Mouse (Mus musculus) liver, embryonic 13.5 days (tissue): Measurements from ENCODE around the gene Acot7. TPM values are rescaled to one million over a fixed set of nuclear protein-coding genes. Genes with fewer than 3 reads are reported as not detected.

ENCODE experiments used
- ATAC-seq: fragments of 200-750 bp; cut with Nextera tagmentation; 2 replicates; pipeline ENCODE4 v1.8.0; 2017; ENCODE audit warnings: low read depth, mild to moderate bottlenecking, moderate number of reproducible peaks, moderate library complexity
- DNase-seq: peaks from one replicate; pipeline ENCODE4 v3.0.0; 2022
- H3K27ac ChIP-seq: fragments of 300-500 bp; sonication (generic); 2 replicates; pipeline ENCODE4 v1.5.1; 2015; ENCODE audit warnings: moderate library complexity, mild to moderate bottlenecking, inconsistent platforms
- H3K27me3 ChIP-seq: fragments of 300-500 bp; sonication (generic); 2 replicates; pipeline ENCODE4 v1.6.1; 2015; ENCODE audit warnings: mild to moderate bottlenecking, inconsistent platforms
- H3K36me3 ChIP-seq: fragments of 300-500 bp; sonication (generic); 2 replicates; pipeline ENCODE4 v1.6.1; 2015; ENCODE audit warnings: mild to moderate bottlenecking, inconsistent platforms
- H3K4me1 ChIP-seq: fragments of 300-500 bp; sonication (generic); replicated peaks from 2 replicates; pipeline ENCODE4 v1.6.1; 2015; ENCODE audit warnings: inconsistent platforms
- H3K4me2 ChIP-seq: fragments of 300-500 bp; sonication (generic); 2 replicates; pipeline ENCODE4 v1.6.1; 2015; ENCODE audit warnings: inconsistent platforms, mild to moderate bottlenecking, moderate library complexity
- H3K4me3 ChIP-seq: fragments of 300-500 bp; sonication (generic); replicated peaks from 2 replicates; pipeline ENCODE4 v1.5.1; 2015; ENCODE audit warnings: mild to moderate bottlenecking, inconsistent platforms
- H3K9ac ChIP-seq: fragments of 300-500 bp; sonication (generic); 2 replicates; pipeline ENCODE4 v1.6.1; 2015; ENCODE audit warnings: mild to moderate bottlenecking, inconsistent platforms
- H3K9me3 ChIP-seq: fragments of 300-500 bp; sonication (generic); replicated peaks from 2 replicates; pipeline ENCODE4 v1.6.1; 2016; ENCODE audit warnings: inconsistent platforms
- WGBS: fragments of 180-500 bp; shearing (Covaris S2); methylation state at CpG from one replicate; pipeline ENCODE4 v1.1.7; 2015; ENCODE audit not compliant: insufficient replicate concordance; 5-methylcytosine and 5-hydroxymethylcytosine counted together
- polyA plus RNA-seq: library from polyadenylated mRNA; unstranded; fragments of >200 nt; fragmentation: Nextera tagmentation; extraction: Ambion mirVana; gene quantifications from 2 replicates; pipeline ENCODE4 v1.2.1, GENCODE M21; 2015

Acot7 gene
- polyA plus RNA-seq, 1 experiment from 2014 or later, result 24.8 TPM

DNA sequence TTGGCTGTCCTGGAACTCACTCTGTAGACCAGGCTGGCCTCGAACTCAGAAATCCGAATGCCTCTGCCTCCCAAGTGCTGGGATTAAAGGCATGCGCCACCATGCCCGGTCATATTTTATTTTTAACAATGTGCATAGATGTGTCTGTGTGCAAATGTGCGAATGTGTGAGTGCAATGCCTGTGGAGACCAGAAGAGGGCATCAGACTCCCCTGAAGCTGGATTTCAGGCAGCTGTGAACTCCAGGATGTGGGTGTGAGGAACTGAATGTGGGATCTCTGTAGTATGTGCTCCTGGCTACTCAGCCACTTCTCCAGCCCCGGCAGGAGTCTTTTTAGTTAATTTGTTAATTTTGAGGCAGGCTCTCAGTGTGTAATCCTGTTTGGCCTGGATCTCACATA lies 6.4 kb upstream of the Acot7 start:
- Histone ChIP-seq H3K4me3 (no peak overlapping the region), H3K9me3 (no peaks in the 10 kb centered on the region), H3K4me1 (peaks cover under 1% of the 10 kb centered on the region; the same call in 1 of the 2 replicates), H3K27me3 (peaks cover 22% of the 10 kb centered on the region; the same call in 1 of the 2 replicates), H3K36me3 (no peaks in the 10 kb centered on the region), H3K9ac (no peak overlapping the region), H3K27ac (no peak overlapping the region), H3K4me2 (no peak overlapping the region)
- no peak for DNase-seq
- no peak for ATAC-seq
- 67% methylated on average over 6 of the region's 6 CpGs for WGBS

DNA sequence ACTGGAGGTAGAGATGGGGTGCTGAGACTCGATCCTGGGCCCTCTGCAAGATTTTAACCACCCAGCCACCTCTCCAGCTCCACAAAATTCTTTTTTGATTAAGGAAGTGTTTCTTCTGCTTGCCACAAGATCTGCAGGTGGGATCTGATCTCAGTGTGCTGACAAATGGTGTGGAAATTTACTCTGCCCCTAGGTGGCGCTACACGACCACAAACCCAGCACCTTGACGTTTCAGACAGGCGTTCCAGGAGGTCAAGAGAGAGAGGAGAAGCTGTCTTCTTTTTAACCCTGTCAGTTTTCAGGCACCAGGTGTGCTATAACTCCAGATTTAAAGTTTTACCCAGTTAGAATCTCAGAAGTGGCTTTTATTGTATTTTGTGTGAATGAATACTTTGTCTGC lies 4.9 kb upstream of the Acot7 start:
- H3K4me2 ChIP-seq, result no peak overlapping the region
- 0% methylated on average over 5 of the region's 5 CpGs for WGBS
- no peak overlapping the region for H3K27ac ChIP-seq
- peaks cover 11% of the 10 kb centered on the region for H3K4me1 ChIP-seq
- no peak overlapping the region for H3K4me3 ChIP-seq
- DNase-seq (peak; percentile 63), ATAC-seq (no peak)
- peaks cover 22% of the 10 kb centered on the region; the same call in 1 of the 2 replicates for H3K27me3 ChIP-seq
- H3K9ac ChIP-seq, result no peak overlapping the region
- H3K9me3 ChIP-seq, result no peaks in the 10 kb centered on the region
- no peaks in the 10 kb centered on the region for H3K36me3 ChIP-seq

GRCm38 (mm10) chr4:152173956-152174355 lies 4.0 kb upstream of the Acot7 start:
- Histone ChIP-seq H3K9me3 (no peaks in the 10 kb centered on the region), H3K27me3 (peaks cover 30% of the 10 kb centered on the region), H3K4me3 (no peak overlapping the region), H3K9ac (no peak overlapping the region), H3K27ac (no peak overlapping the region), H3K4me2 (no peak overlapping the region), H3K36me3 (no peaks in the 10 kb centered on the region), H3K4me1 (peaks cover 19% of the 10 kb centered on the region)
- no peak for ATAC-seq
- WGBS, result 71% methylated on average over 9 of the region's 9 CpGs
- DNase-seq, result no peak

DNA sequence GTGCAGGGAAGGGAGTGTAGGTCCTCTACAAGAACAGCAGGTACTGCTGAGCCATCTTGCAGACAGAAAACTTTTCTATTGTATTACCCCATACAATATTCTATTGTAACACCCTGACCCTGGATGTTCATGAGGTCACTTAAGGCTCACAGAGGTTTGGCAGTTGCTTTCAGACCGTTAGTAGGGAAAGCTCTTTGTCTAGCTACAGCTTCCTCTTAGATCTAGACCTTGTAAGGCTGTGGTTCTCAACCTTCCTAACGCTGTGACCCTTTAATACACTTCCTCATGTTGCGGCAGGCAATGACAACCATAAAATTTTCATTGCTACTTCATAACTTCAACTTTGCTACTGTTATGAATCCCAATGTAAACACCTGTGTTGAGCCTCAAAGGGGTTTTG lies 1.3 kb upstream of the Acot7 start:
- peak overlapping the region; percentile 74; the same call in 1 of the 2 replicates for H3K27ac ChIP-seq
- WGBS, result 32% methylated on average over 3 of the region's 3 CpGs
- H3K4me1 ChIP-seq, result peaks cover 40% of the 10 kb centered on the region
- H3K9me3 ChIP-seq, result no peaks in the 10 kb centered on the region
- H3K4me3 ChIP-seq, result no peak overlapping the region
- H3K9ac ChIP-seq, result no peak overlapping the region
- peaks cover 22% of the 10 kb centered on the region for H3K27me3 ChIP-seq
- H3K36me3 ChIP-seq, result no peaks in the 10 kb centered on the region
- ATAC-seq (no peak), DNase-seq (no peak)
- H3K4me2 ChIP-seq, result peak overlapping the region; percentile 95

- H3K27ac ChIP-seq, result peak overlapping the region; percentile 74
- H3K4me1 ChIP-seq, result peaks cover 40% of the 10 kb centered on the region
- ATAC-seq (no peak), DNase-seq (no peak)
- no peaks in the 10 kb centered on the region for H3K36me3 ChIP-seq
- 39% methylated on average over 6 of the region's 6 CpGs for WGBS
- peak overlapping the region; percentile 87 for H3K9ac ChIP-seq
- peaks cover 22% of the 10 kb centered on the region for H3K27me3 ChIP-seq
- H3K9me3 ChIP-seq, result no peaks in the 10 kb centered on the region
- H3K4me3 ChIP-seq, result peak overlapping the region; percentile 77
- peak overlapping the region; percentile 95 for H3K4me2 ChIP-seq
These were observed 779 bp upstream of the Acot7 start for GRCm38 (mm10) chr4:152177174-152177536.

GRCm38 (mm10) chr4:152178344-152178864 lies 470 bp downstream of the Acot7 start:
- WGBS, result 1% methylated on average over 35 of the region's 35 CpGs
- peak; percentile 39 for ATAC-seq
- DNase-seq, result no peak
- H3K9me3 ChIP-seq, result no peaks in the 10 kb centered on the region
- H3K27ac ChIP-seq, result no peak overlapping the region
- no peaks in the 10 kb centered on the region for H3K36me3 ChIP-seq
- H3K9ac ChIP-seq, result peak overlapping the region; percentile 74
- peak overlapping the region; percentile 95 for H3K4me2 ChIP-seq
- peak overlapping the region; percentile 77 for H3K4me3 ChIP-seq
- H3K27me3 ChIP-seq, result peaks cover 17% of the 10 kb centered on the region
- peaks cover 40% of the 10 kb centered on the region for H3K4me1 ChIP-seq

GRCm38 (mm10) chr4:152178916-152179705 lies 1.2 kb downstream of the Acot7 start:
- 17% methylated on average over 16 of the region's 16 CpGs for WGBS
- H3K9ac ChIP-seq, result peak overlapping the region; percentile 74
- ATAC-seq, result no peak

GRCm38 (mm10) chr4:152179946-152180660 lies 2.2 kb downstream of the Acot7 start:
- ATAC-seq (no peak), DNase-seq (no peak)
- H3K27ac ChIP-seq, result no peak overlapping the region
- 64% methylated on average over 16 of the region's 16 CpGs for WGBS
- no peak overlapping the region for H3K4me2 ChIP-seq
- H3K36me3 ChIP-seq, result no peaks in the 10 kb centered on the region
- H3K27me3 ChIP-seq, result peaks cover 13% of the 10 kb centered on the region
- H3K4me3 ChIP-seq, result no peak overlapping the region
- H3K4me1 ChIP-seq, result peaks cover 49% of the 10 kb centered on the region
- no peaks in the 10 kb centered on the region for H3K9me3 ChIP-seq
- no peak overlapping the region for H3K9ac ChIP-seq

More at GRCm38 (mm10) chr4:152178916-152179705, 1.2 kb downstream of the Acot7 start:
- Histone ChIP-seq H3K4me1 (peaks cover 40% of the 10 kb centered on the region), H3K4me3 (peak overlapping the region; percentile 77), H3K9me3 (no peaks in the 10 kb centered on the region), H3K36me3 (no peaks in the 10 kb centered on the region), H3K27ac (no peak overlapping the region), H3K27me3 (peaks cover 17% of the 10 kb centered on the region), H3K4me2 (peak overlapping the region; percentile 95)
- DNase-seq, result no peak

DNA sequence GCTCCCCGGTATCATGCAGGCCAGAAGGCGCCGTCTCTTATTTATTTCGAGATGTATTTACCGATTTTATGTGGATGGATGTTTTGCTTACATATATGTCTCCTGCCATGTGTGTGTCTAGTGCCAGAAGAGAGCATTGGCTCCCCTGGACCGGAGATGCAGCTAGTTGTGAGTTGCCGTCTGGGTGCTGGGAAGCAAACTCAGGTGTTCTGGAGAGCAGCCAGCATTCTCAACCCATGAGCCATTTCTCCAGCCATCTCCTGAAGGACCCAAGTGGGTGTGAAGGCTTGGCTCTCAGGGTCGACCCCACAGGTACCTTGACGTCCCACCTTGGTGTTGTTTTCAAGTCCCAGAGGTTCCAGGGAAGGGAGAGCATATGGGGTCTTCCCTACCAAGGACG lies 4.3 kb downstream of the Acot7 start:
- peaks cover 13% of the 10 kb centered on the region for H3K27me3 ChIP-seq
- ATAC-seq (no peak), DNase-seq (no peak)
- no peak overlapping the region for H3K27ac ChIP-seq
- no peak overlapping the region for H3K4me2 ChIP-seq
- no peak overlapping the region for H3K9ac ChIP-seq
- 74% methylated on average over 10 of the region's 10 CpGs for WGBS
- H3K4me3 ChIP-seq, result no peak overlapping the region
- H3K9me3 ChIP-seq, result no peaks in the 10 kb centered on the region
- H3K4me1 ChIP-seq, result peaks cover 63% of the 10 kb centered on the region
- H3K36me3 ChIP-seq, result no peaks in the 10 kb centered on the region

DNA sequence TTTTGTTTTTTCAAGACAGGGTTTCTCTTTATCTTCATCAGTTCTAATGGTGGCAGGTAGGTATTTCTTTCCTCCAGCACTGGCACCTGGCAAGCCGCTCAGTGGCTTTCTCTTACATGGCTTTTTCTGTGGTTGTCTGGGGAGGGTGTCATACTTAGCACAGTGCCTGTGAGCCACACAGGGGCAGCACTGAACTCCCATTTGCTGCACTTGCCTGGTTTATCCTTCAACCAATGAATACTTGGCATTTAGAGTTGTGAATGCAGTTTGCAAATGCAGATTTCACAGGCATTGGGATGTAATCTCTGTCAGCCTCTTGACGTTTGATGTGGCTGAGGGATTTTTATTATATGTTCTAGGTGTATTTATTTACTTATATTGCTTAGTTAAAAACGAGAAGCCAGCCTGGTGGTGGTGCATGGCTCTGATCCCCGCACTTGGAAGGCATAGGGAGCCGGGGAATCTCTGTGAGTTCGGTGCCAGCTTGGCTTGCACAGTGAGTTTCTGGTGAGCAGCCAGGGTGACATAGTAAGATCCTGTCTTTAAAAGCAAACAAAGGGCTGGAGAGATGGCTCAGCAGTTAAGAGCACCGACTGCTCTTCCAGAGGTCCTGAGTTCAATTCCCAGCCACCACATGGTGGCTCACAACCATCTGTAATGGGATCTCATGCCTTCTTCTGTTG lies 6.6 kb downstream of the Acot7 start:
- Histone ChIP-seq H3K36me3 (no peaks in the 10 kb centered on the region), H3K27me3 (peaks cover under 1% of the 10 kb centered on the region; the same call in 1 of the 2 replicates), H3K4me2 (no peak overlapping the region), H3K4me3 (no peak overlapping the region), H3K9ac (no peak overlapping the region), H3K4me1 (peaks cover 54% of the 10 kb centered on the region), H3K9me3 (no peaks in the 10 kb centered on the region), H3K27ac (no peak overlapping the region)
- DNase-seq, result no peak
- 62% methylated on average over 7 of the region's 7 CpGs for WGBS
- no peak for ATAC-seq

GRCm38 (mm10) chr4:152185137-152185509 lies 7.2 kb downstream of the Acot7 start:
- peak overlapping the region; percentile 44 for H3K4me2 ChIP-seq
- 8% methylated on average over 3 of the region's 3 CpGs for WGBS
- no peaks in the 10 kb centered on the region for H3K9me3 ChIP-seq
- H3K9ac ChIP-seq, result no peak overlapping the region
- peak overlapping the region; percentile 79 for H3K27ac ChIP-seq
- peak overlapping the region; percentile 23; the same call in 1 of the 2 replicates for H3K4me3 ChIP-seq
- peak; percentile 52 for DNase-seq
- peak; percentile 72 for ATAC-seq
- no peaks in the 10 kb centered on the region for H3K36me3 ChIP-seq
- H3K27me3 ChIP-seq, result no peaks in the 10 kb centered on the region
- peaks cover 54% of the 10 kb centered on the region for H3K4me1 ChIP-seq
